Mouse (Mus musculus): Measurements from ENCODE around the gene Map4k2. TPM values are rescaled to one million over a fixed set of nuclear protein-coding genes. Genes with fewer than 3 reads are reported as not detected.

Map4k2 gene
- total and polyA plus RNA-seq, 3 experiments = 55.5 to 119 (median 95.2) TPM

DNA sequence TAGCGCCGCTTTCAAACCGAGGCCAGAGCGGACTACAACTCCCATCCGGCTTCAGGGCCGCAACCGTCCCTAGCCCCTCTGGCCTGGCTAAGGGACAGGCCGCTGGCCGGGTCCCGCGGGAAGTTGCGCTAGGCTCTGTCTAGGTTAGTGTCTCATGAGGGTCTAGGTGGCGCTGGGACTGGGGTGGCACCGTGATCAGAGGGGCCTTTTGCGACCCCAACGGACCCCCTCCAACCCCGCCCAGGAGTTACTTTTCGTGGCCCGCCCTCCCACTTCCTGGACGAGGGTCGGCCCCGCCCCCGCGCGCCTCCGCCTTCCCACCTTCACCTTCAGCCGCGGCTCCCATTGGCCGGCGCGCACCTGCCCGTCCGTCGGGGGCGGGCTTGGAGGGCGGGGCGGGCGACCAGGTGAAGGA, 34.8 kb upstream of the Map4k2 start, which contains the start of gene Cdc42bpg:
Gene Cdc42bpg, plus strand, starts transcription at position 320 of the 415 bp plus-strand sequence.
- Histone ChIP-seq H3K27me3 (replicated peaks) (no peaks in the 10 kb centered on the region), H3K27ac (ENCODE audit: insufficient read depth, low read depth) (peak within 1 kb of the TSS; percentile 42), H3K4me1 (ENCODE audit: control insufficient read depth in 1 of 2, insufficient read depth in 2 of 2) (peaks cover 24 to 49% of the 10 kb centered on the region in 2 experiments), H3K9ac (ENCODE audit: insufficient read depth, low read depth) (peak within 1 kb of the TSS; percentile 54; the same call in 1 of the 2 replicates), H3K4me3 (replicated peaks in 1 of 3; ENCODE audit: low read depth in 2 of 3, low read length in 2 of 3, poor library complexity in 1 of 3) (peak within 1 kb of the TSS; percentile 25 to 71 (median 30)), H3K9me3 (replicated peaks; ENCODE audit: low read length) (no peaks in the 10 kb centered on the region), H3K36me3 (replicated peaks in 1 of 2; ENCODE audit: control insufficient read depth in 1 of 2, insufficient read depth in 1 of 2, low read length in 1 of 2) (peaks cover 7 to 11% of the 10 kb centered on the region in 2 experiments), H3K4me2 (ENCODE audit: insufficient read depth, low read depth, poor library complexity, severe bottlenecking) (peak within 1 kb of the TSS; percentile 39), H3K79me2 (replicated peaks; ENCODE audit: control insufficient read depth, extremely low read depth, insufficient read depth, poor library complexity, severe bottlenecking) (no peaks in the 10 kb centered on the region)
- TF ChIP-seq MXI1 (IDR thresholded peaks at IDR 0.05; ENCODE audit: low read depth, low read length) (0 out of 2 replicates have a peak, but pooled peaks have one; percentile 10), IRF4 (IDR thresholded peaks at IDR 0.05; ENCODE audit: low read depth, low read length) (peak; percentile 32; the same call in 1 of the 2 replicates), RAD21 (IDR thresholded peaks at IDR 0.05; ENCODE audit: low read depth, low read length) (no peak), SIN3A (IDR thresholded peaks at IDR 0.05; ENCODE audit: low read length) (0 out of 2 replicates have a peak, but pooled peaks have one; percentile 8), HCFC1 (IDR thresholded peaks at IDR 0.05; ENCODE audit: low read depth, low read length) (peak; percentile 68), ELF1 (IDR thresholded peaks at IDR 0.05; ENCODE audit: low read depth, low read length) (peak; percentile 76)
- in situ Hi-C loops (cut with MboI; ENCODE audit: low pct_ligation_motif_present, low pct_unique_long_range_greater_than_20kb, low sequenced_read_pairs) (loop anchor here (5.0 to 25.0 kb wide), 2 partner anchors 44 to 144 kb away; no protein-coding TSS in a partner anchor), dilution Hi-C loops (cut with MboI; ENCODE audit: extremely low pct_ligation_motif_present, extremely low pct_unique_long_range_greater_than_20kb, low sequenced_read_pairs) (no loop called here)
- no peak for DNase-seq (ENCODE audit: extremely low read depth)

DNA sequence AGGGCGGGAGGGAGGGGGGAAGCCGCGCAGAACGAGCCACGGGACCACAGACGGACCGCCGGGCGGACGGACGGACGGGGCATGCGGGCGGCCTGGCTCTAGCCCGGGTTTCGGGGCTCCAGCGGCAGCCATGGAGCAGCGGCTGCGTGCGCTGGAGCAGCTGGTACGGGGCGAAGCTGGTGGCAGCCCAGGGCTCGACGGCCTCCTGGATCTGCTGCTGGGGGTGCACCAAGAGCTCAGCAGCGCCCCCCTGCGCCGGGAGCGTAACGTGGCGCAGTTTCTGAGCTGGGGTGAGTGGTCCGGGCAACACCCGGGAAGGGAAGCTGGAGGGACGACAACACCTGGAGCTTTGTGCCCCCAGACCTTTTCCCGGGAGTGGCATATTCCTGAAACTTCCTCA, 34.3 kb upstream of the Map4k2 start:
- dilution Hi-C loops (cut with MboI; ENCODE audit: extremely low pct_ligation_motif_present, extremely low pct_unique_long_range_greater_than_20kb, low sequenced_read_pairs) = no loop called here
- H3K36me3 ChIP-seq (replicated peaks in 1 of 2; ENCODE audit: control insufficient read depth in 1 of 2, insufficient read depth in 1 of 2, low read length in 1 of 2) = peaks cover 8 to 10% of the 10 kb centered on the region in 2 experiments
- no peak for DNase-seq (ENCODE audit: extremely low read depth)
- H3K27ac ChIP-seq (ENCODE audit: insufficient read depth, low read depth) = no peak overlapping the region
- in situ Hi-C loops (cut with MboI; ENCODE audit: low pct_ligation_motif_present, low pct_unique_long_range_greater_than_20kb, low sequenced_read_pairs) = loop anchor here (5.0 to 25.0 kb wide), 2 partner anchors 44 to 144 kb away; no protein-coding TSS in a partner anchor
- H3K79me2 ChIP-seq (replicated peaks; ENCODE audit: control insufficient read depth, extremely low read depth, insufficient read depth, poor library complexity, severe bottlenecking) = no peaks in the 10 kb centered on the region
- H3K4me1 ChIP-seq (ENCODE audit: control insufficient read depth in 1 of 2, insufficient read depth in 2 of 2) = peaks cover 21 to 50% of the 10 kb centered on the region in 2 experiments
- peak overlapping the region; percentile 54; the same call in 1 of the 2 replicates for H3K9ac ChIP-seq (ENCODE audit: insufficient read depth, low read depth)
- no peaks in the 10 kb centered on the region for H3K27me3 ChIP-seq (replicated peaks)
- TF ChIP-seq RCOR1 (conservative IDR thresholded peaks at IDR 0.05; ENCODE audit: low read depth, low read length) = no peak
- no peak for TF ChIP-seq GABPA (IDR thresholded peaks at IDR 0.05; ENCODE audit: insufficient replicate concordance, low read depth, low read length)
- TF ChIP-seq ZNF384 (IDR thresholded peaks at IDR 0.05; ENCODE audit: low read depth, low read length) = no peak
- TF ChIP-seq NRF1 (IDR thresholded peaks at IDR 0.05; ENCODE audit: low read depth, low read length) = no peak
- no peak for TF ChIP-seq MYC (IDR thresholded peaks at IDR 0.05; ENCODE audit: low read depth, low read length)
- TF ChIP-seq EP300 (IDR thresholded peaks at IDR 0.05; ENCODE audit: low read length) = no peak
- 0 out of 2 replicates have a peak, but pooled peaks have one; percentile 30 for TF ChIP-seq UBTF (IDR thresholded peaks at IDR 0.05; ENCODE audit: low read depth, low read length)
- TF ChIP-seq MXI1 (IDR thresholded peaks at IDR 0.05; ENCODE audit: low read depth, low read length) = no peak
- no peak for TF ChIP-seq MAX (IDR thresholded peaks at IDR 0.05; ENCODE audit: low read length)
- TF ChIP-seq POLR2A (IDR thresholded peaks at IDR 0.05; ENCODE audit: low read depth, low read length) = no peak
- no peak for TF ChIP-seq CHD2 (IDR thresholded peaks at IDR 0.05; ENCODE audit: low read length)
- no peak for TF ChIP-seq USF2 (conservative IDR thresholded peaks at IDR 0.05; ENCODE audit: low read depth, low read length)
- no peak for TF ChIP-seq MAFK (IDR thresholded peaks at IDR 0.05; ENCODE audit: insufficient replicate concordance, low read length)
- no peak for TF ChIP-seq JUND (conservative IDR thresholded peaks at IDR 0.05; ENCODE audit: low read depth, low read length)
- no peak for TF ChIP-seq NELFE (IDR thresholded peaks at IDR 0.05; ENCODE audit: low read depth, low read length)
- 0 out of 2 replicates have a peak, but pooled peaks have one; percentile 15 for TF ChIP-seq IRF4 (IDR thresholded peaks at IDR 0.05; ENCODE audit: low read depth, low read length)
- TF ChIP-seq SMC3 (IDR thresholded peaks at IDR 0.05; ENCODE audit: low read depth, low read length) = peak; percentile 60
- peak; percentile 5 to 70; a peak in 2 of 4 replicates for TF ChIP-seq CTCF (conservative IDR thresholded peaks at IDR 0.05 in 1 of 2, IDR thresholded peaks at IDR 0.05 in 1 of 2; ENCODE audit: low read depth in 2 of 2, low read length in 2 of 2)
- no peak for TF ChIP-seq HCFC1 (IDR thresholded peaks at IDR 0.05; ENCODE audit: low read depth, low read length)
- no peak for TF ChIP-seq CHD1 (IDR thresholded peaks at IDR 0.05; ENCODE audit: low read depth, low read length)
- no peak for TF ChIP-seq KAT2A (IDR thresholded peaks at IDR 0.05; ENCODE audit: insufficient replicate concordance, low read length)
- no peak for TF ChIP-seq ETS1 (conservative IDR thresholded peaks at IDR 0.05; ENCODE audit: low read depth, low read length)
- TF ChIP-seq USF1 (IDR thresholded peaks at IDR 0.05; ENCODE audit: low read depth, low read length) = no peak
- peak; percentile 27 for TF ChIP-seq RAD21 (IDR thresholded peaks at IDR 0.05; ENCODE audit: low read depth, low read length)
- TF ChIP-seq PAX5 (IDR thresholded peaks at IDR 0.05; ENCODE audit: low read length) = no peak
- H3K4me3 ChIP-seq (replicated peaks in 1 of 3; ENCODE audit: low read depth in 2 of 3, low read length in 2 of 3, poor library complexity in 1 of 3) = peak overlapping the region; percentile 25 to 71 (median 30)
- peak overlapping the region; percentile 39 for H3K4me2 ChIP-seq (ENCODE audit: insufficient read depth, low read depth, poor library complexity, severe bottlenecking)
- H3K9me3 ChIP-seq (replicated peaks; ENCODE audit: low read length) = no peaks in the 10 kb centered on the region
